Mouse (Mus musculus) limb, embryonic 13.5 days (tissue): Measurements from ENCODE around the gene Slc35a1. TPM values are rescaled to one million over a fixed set of nuclear protein-coding genes. Genes with fewer than 3 reads are reported as not detected.
A peak's percentile ranks its signal among the peaks of the same experiment; 100 is the strongest.

Source experiments
- ATAC-seq: fragments of 200-750 bp; cut with Nextera tagmentation; 2 replicates; pipeline ENCODE4 v1.8.0; 2017; ENCODE audit warnings: low read depth, moderate number of reproducible peaks, moderate TSS enrichment; ENCODE audit not compliant: low FRiP score
- H3K27ac ChIP-seq: fragments of 300-500 bp; sonication (generic); 2 replicates; pipeline ENCODE4 v1.5.1; 2015; ENCODE audit warnings: inconsistent platforms, mild to moderate bottlenecking, moderate library complexity
- H3K27me3 ChIP-seq: fragments of 300-500 bp; sonication (generic); 2 replicates; pipeline ENCODE4 v1.6.1; 2015; ENCODE audit warnings: mild to moderate bottlenecking, inconsistent platforms
- H3K36me3 ChIP-seq: fragments of 300-500 bp; sonication (generic); 2 replicates; pipeline ENCODE4 v1.6.1; 2015; ENCODE audit warnings: inconsistent platforms, mild to moderate bottlenecking, moderate library complexity
- H3K4me1 ChIP-seq: fragments of 300-500 bp; sonication (generic); 2 replicates; pipeline ENCODE4 v1.6.1; 2015; ENCODE audit warnings: inconsistent platforms
- H3K4me2 ChIP-seq: fragments of 300-500 bp; sonication (generic); replicated peaks from 2 replicates; pipeline ENCODE4 v1.6.1; 2015; ENCODE audit warnings: inconsistent platforms, mild to moderate bottlenecking, moderate library complexity
- H3K4me3 ChIP-seq: fragments of 300-500 bp; sonication (generic); 2 replicates; pipeline ENCODE4 v1.5.1; 2015; ENCODE audit warnings: moderate library complexity, mild to moderate bottlenecking, inconsistent platforms
- H3K9ac ChIP-seq: fragments of 300-500 bp; sonication (generic); 2 replicates; pipeline ENCODE4 v1.6.1; 2015; ENCODE audit warnings: mild to moderate bottlenecking, inconsistent platforms
- H3K9me3 ChIP-seq: fragments of 300-500 bp; sonication (generic); 2 replicates; pipeline ENCODE4 v1.6.1; 2016; ENCODE audit warnings: inconsistent platforms
- WGBS: fragments of 180-500 bp; shearing (Covaris S2); methylation state at CpG from one replicate; pipeline ENCODE4 v1.1.7; 2015; 5-methylcytosine and 5-hydroxymethylcytosine counted together
- polyA plus RNA-seq: library from polyadenylated mRNA; unstranded; fragments of >200 nt; fragmentation: Nextera tagmentation; extraction: Ambion mirVana; gene quantifications from 2 replicates; pipeline ENCODE4 v1.2.1, GENCODE M21; 2015

Gene Slc35a1
- polyA plus RNA-seq, 1 experiment from 2014 or later, result 58.0 TPM

DNA sequence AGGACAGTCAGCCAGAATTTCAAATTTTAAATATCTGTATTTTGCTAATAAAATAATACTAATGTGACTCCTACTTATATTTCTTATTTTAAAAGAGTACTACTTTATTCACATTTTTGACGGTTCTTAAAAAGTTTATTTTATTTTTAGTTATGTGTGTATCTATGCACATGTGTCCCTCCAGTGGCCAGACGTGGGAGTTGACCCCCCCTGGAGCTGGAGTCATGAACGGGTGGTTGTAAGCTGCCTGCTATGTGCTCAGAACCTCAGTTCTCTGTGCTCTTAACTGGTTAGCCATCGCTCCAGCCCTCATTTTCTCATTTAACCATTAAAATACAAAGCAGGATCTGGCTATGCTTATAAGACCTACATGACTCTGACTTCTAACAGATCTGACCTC, 15.8 kb upstream of the Slc35a1 start:
- H3K27ac ChIP-seq, result no peak overlapping the region
- no peak for ATAC-seq

DNA sequence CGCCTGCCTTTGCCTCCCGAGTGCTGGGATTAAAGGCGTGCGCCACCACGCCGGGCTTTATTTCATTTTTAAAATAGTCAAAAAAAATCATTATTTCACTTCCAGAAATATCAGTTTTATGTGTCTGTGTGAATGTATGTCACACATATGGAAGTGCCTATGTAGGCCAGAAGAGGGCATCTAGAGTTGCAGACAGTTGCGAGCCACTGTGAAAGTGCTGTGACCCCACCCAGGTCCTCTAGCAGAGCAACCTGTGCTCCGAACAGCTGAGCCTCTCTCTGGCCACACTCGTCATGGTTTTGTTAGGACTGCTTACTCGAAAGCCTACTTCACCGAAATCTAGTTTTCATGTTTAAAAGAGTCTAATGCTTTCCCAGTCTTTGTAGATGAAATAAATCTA, 15.0 kb upstream of the Slc35a1 start:
- Histone ChIP-seq H3K27ac (no peak overlapping the region), H3K36me3 (no peaks in the 10 kb centered on the region), H3K4me2 (no peak overlapping the region), H3K4me3 (no peak overlapping the region), H3K4me1 (no peaks in the 10 kb centered on the region), H3K9ac (no peak overlapping the region), H3K9me3 (peaks cover 2% of the 10 kb centered on the region; the same call in 1 of the 2 replicates), H3K27me3 (no peaks in the 10 kb centered on the region)
- no peak for ATAC-seq
- 98% methylated on average over 11 of the region's 11 CpGs for WGBS

More for the DNA sequence above, 15.8 kb upstream of the Slc35a1 start:
- no peak overlapping the region for H3K4me2 ChIP-seq
- no peaks in the 10 kb centered on the region for H3K27me3 ChIP-seq
- H3K9me3 ChIP-seq, result peaks cover 2% of the 10 kb centered on the region; the same call in 1 of the 2 replicates
- no peak overlapping the region for H3K4me3 ChIP-seq
- 56% methylated on average over 4 of the region's 4 CpGs for WGBS
- H3K36me3 ChIP-seq, result no peaks in the 10 kb centered on the region
- H3K4me1 ChIP-seq, result no peaks in the 10 kb centered on the region
- no peak overlapping the region for H3K9ac ChIP-seq

DNA sequence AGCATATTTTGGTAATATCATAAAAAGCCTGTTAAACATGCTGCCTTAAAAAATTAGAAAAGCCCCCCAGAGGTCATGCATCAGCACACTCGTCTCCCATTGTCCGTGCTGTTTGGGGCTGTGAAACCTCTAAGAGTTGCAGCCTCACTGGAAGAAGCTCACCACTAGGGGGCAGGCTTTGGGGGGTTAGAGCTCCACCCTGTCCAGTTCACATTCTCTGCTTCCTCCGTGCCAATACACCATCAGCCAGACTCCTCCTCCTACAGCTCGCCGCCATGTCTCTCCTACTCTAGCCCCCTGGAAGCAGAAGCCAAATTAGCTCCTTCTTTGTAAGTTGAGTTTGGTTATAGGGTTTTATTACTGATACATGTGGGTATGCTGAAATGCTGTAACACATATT, 14.3 kb upstream of the Slc35a1 start:
- Histone ChIP-seq H3K4me2 (no peak overlapping the region), H3K4me1 (no peaks in the 10 kb centered on the region), H3K4me3 (no peak overlapping the region), H3K9ac (no peak overlapping the region), H3K9me3 (peaks cover 2% of the 10 kb centered on the region; the same call in 1 of the 2 replicates), H3K36me3 (no peaks in the 10 kb centered on the region), H3K27ac (no peak overlapping the region), H3K27me3 (no peaks in the 10 kb centered on the region)
- WGBS, result 47% methylated on average over 5 of the region's 5 CpGs
- ATAC-seq, result no peak

DNA sequence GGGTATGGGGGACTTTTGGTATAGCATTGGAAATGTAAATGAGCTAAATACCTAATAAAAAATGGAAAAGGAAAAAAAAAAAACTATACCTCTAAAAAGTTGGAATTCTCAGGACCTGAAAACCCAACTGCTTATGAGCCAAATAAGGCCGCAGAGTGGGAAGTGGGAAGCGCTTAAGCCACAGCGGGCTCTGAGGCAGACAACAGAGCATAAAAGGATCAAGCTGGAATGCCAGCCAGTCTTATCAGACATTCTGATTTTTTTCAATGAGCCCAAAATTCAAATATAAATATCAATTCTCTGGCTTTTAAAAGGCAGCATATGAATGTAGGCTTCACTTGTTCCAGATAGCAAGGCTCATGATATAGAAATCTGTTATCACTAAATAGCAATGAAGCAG, 783 bp upstream of the Slc35a1 start:
- Histone ChIP-seq H3K9ac (no peak overlapping the region), H3K4me1 (peaks cover 22% of the 10 kb centered on the region), H3K4me3 (no peak overlapping the region; the same call in 1 of the 2 replicates), H3K27me3 (no peaks in the 10 kb centered on the region), H3K27ac (no peak overlapping the region), H3K36me3 (no peaks in the 10 kb centered on the region), H3K9me3 (no peaks in the 10 kb centered on the region), H3K4me2 (peak overlapping the region; percentile 59)
- 74% methylated on average over 3 of the region's 3 CpGs for WGBS
- ATAC-seq, result no peak

DNA sequence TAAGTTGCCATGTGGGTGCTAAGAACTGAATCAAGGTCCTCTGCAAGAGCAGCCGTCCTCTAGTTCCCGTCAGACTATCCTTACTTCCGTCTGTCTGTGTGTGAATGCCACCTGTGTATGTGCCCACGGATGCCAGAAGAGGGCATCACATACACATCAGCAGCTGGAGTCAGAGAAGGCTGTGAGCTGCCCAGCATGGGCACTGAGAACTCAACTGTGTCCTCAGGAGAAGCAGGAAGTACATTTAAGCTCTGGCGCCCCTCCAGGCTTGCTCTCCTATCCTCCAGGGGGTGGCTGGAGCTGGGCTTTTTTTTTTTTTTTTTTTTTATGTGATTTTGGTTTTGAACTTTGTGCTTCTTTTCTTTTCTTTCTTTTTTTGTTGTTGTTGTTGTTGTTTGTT, 6.7 kb downstream of the Slc35a1 start:
- Histone ChIP-seq H3K36me3 (peaks cover 18% of the 10 kb centered on the region), H3K4me2 (no peak overlapping the region), H3K4me1 (peaks cover 27% of the 10 kb centered on the region), H3K9me3 (no peaks in the 10 kb centered on the region), H3K4me3 (no peak overlapping the region), H3K27ac (no peak overlapping the region), H3K27me3 (no peaks in the 10 kb centered on the region), H3K9ac (no peak overlapping the region)
- WGBS, result 90% methylated on average over 5 of the region's 5 CpGs
- ATAC-seq, result no peak

DNA sequence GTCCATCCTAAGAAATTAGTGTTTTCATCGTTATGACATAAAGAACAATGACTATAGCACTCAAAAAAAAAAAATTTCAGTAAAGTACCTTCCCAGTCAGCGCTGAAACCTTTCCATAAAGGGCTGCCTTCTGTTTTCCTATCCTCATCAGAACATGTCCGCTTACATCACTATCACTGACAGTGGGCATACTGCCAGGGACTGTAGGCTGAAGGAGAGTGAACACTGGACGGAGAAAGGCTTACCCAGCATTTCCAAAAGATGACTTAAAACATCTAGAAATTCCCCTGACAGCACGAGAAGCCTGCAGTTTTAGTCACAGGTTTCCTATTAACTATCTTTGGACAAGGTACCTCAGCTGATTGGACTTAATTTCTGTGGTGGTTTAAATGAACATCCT, 13.5 kb downstream of the Slc35a1 start:
- no peak overlapping the region for H3K4me3 ChIP-seq
- H3K36me3 ChIP-seq, result peaks cover 41% of the 10 kb centered on the region
- no peaks in the 10 kb centered on the region for H3K9me3 ChIP-seq
- H3K4me2 ChIP-seq, result no peak overlapping the region
- no peak for ATAC-seq
- H3K27ac ChIP-seq, result no peak overlapping the region
- no peaks in the 10 kb centered on the region for H3K27me3 ChIP-seq
- WGBS, result 90% methylated on average over 5 of the region's 5 CpGs
- H3K4me1 ChIP-seq, result 0 out of 2 replicates have a peak, but pooled peaks cover 3% of the 10 kb centered on the region
- H3K9ac ChIP-seq, result no peak overlapping the region

DNA sequence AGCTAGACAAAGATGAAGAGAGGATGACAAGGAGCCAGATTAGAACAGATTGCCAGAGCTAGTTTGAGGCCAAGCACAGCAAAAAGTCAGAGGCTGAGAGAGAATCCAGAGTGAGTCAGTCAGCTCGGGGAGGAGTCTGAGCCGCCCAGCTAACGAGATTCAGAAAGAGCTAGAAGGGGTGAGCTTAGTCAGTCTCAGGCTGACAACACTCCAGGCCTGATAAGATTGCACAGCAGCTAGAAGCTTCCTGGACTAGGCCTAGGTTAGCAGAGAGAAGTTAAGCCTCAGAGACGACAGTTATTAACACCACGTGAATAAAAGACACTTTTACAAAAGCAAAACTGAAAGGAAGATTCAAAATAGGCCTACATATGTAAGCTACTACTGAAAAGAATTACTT, 19.3 kb downstream of the Slc35a1 start:
- Histone ChIP-seq H3K27me3 (no peaks in the 10 kb centered on the region), H3K36me3 (peaks cover 58% of the 10 kb centered on the region), H3K9me3 (no peaks in the 10 kb centered on the region), H3K9ac (no peak overlapping the region), H3K4me2 (no peak overlapping the region), H3K27ac (no peak overlapping the region), H3K4me1 (no peaks in the 10 kb centered on the region), H3K4me3 (no peak overlapping the region)
- WGBS, result 88% methylated on average over 5 of the region's 5 CpGs
- ATAC-seq, result no peak

DNA sequence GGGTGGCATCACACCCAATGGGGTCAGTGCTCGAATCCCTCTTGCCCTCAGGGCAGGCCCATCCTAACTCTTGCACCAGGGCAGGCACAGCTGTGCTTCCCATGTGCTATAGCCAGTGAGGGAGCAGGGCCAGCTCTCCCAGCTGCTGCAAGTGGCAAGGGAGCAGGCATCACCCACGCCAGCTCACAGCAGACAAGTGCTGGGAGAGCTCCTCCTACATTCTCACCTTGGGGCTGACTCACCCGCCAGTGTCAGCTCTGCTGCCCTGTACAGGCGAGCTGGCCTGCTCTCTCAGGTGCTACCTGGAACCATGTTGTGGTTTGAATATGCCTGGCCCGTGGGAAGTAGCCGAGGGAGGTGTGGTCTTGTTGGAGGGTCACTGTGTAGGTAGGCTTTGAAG, 25.3 kb downstream of the Slc35a1 start:
- no peak overlapping the region for H3K4me2 ChIP-seq
- H3K9ac ChIP-seq, result no peak overlapping the region
- no peaks in the 10 kb centered on the region for H3K9me3 ChIP-seq
- H3K4me1 ChIP-seq, result no peaks in the 10 kb centered on the region
- H3K4me3 ChIP-seq, result no peak overlapping the region
- peaks cover 85% of the 10 kb centered on the region for H3K36me3 ChIP-seq
- no peaks in the 10 kb centered on the region for H3K27me3 ChIP-seq
- no peak overlapping the region for H3K27ac ChIP-seq
- ATAC-seq, result no peak
- WGBS, result 84% methylated on average over 6 of the region's 6 CpGs

DNA sequence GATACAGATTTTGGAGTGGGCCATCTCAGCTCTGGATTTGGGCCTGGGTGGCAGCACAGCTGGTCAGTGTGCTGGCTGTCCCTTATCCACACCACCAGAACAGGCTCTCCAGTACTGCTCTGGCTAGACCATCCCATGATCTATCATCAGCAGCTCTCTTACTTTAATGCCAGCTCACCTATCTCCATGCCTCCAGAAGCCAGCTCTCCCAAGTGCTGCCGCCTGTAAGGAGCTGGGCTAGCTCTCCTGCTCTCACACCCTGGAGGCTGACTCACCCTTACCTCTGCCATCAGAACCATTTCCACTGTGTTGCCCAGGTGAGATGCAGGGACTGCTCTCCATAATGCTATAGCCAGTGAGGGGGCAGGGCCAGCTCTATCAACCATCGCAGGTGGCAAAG, 25.7 kb downstream of the Slc35a1 start:
- ATAC-seq, result no peak
- Histone ChIP-seq H3K4me1 (no peaks in the 10 kb centered on the region), H3K9me3 (no peaks in the 10 kb centered on the region), H3K27me3 (no peaks in the 10 kb centered on the region), H3K4me2 (no peak overlapping the region), H3K27ac (no peak overlapping the region), H3K9ac (no peak overlapping the region), H3K36me3 (peaks cover 85% of the 10 kb centered on the region), H3K4me3 (no peak overlapping the region)
- 86% methylated on average over 2 of the region's 2 CpGs for WGBS

DNA sequence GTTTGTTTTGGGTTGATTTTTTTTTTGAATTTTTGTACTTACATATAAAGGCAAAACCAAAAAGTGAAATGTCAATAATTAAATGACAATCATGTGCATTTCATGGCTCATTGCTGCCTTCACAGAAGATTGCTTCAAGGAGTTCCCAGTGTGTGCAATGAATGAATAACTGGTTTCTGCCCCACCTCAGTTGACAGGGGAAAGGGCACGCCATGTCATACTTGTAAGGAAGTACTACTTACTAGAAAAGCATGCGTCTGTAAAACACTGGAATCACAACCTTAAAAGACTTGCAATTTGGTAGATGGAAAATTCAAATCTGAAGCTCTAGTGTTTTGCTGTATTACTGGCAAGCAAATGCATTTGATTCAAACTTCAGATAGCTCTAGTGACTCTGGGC, 28.2 kb downstream of the Slc35a1 start:
- no peaks in the 10 kb centered on the region for H3K9me3 ChIP-seq
- ATAC-seq, result no peak
- no peak overlapping the region for H3K9ac ChIP-seq
- no peaks in the 10 kb centered on the region for H3K4me1 ChIP-seq
- H3K27me3 ChIP-seq, result no peaks in the 10 kb centered on the region
- H3K4me2 ChIP-seq, result no peak overlapping the region
- no peak overlapping the region for H3K27ac ChIP-seq
- no peak overlapping the region for H3K4me3 ChIP-seq
- WGBS, result 89% methylated on average over 2 of the region's 2 CpGs
- peaks cover 85% of the 10 kb centered on the region for H3K36me3 ChIP-seq

DNA sequence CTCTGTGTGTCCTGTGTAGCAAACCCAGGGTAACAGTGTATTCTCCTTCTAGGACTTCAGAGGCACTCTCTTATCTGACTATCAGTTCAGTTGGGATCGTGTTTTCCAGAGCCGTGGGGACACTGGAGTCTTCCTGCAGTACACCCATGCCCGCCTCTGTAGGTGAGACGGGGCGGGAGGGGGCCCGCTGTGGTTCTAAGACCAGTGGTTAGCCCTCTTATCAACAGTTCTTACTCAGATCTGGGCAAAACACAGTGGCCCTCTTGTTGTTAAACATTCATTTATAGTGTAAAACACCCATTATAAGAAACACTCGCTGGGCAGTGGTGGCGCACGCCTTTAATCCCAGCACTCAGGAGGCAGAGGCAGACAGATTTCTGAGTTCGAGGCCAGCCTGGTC, 31.1 kb downstream of the Slc35a1 start:
- ATAC-seq, result no peak
- WGBS, result 92% methylated on average over 10 of the region's 10 CpGs

DNA sequence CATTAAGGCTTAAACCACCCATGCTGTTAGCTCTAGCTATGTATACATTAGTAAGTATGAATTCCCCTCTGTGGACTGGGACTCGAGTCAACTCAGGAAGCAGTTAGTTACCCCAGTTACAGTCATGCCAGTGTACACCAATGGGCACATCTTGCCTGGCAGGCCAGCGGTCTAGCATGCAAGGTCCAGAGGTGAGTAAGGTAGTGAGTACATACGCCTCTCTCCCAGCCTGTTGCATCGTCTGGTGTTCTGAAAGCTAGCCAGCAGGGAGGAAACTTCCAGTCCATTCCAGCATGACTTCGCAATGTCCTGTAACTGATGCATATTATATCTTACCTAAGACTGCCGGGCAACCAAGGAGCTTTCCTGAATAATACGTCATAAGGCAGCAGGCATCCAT, 34.1 kb downstream of the Slc35a1 start:
- no peaks in the 10 kb centered on the region for H3K4me1 ChIP-seq
- no peak overlapping the region for H3K4me3 ChIP-seq
- ATAC-seq, result no peak
- 94% methylated on average over 7 of the region's 7 CpGs for WGBS
- H3K36me3 ChIP-seq, result peaks cover 61% of the 10 kb centered on the region
- H3K9me3 ChIP-seq, result no peaks in the 10 kb centered on the region
- H3K4me2 ChIP-seq, result no peak overlapping the region
- H3K27ac ChIP-seq, result no peak overlapping the region
- no peaks in the 10 kb centered on the region for H3K27me3 ChIP-seq
- no peak overlapping the region for H3K9ac ChIP-seq

More for the DNA sequence above, 31.1 kb downstream of the Slc35a1 start:
- Histone ChIP-seq H3K27me3 (no peaks in the 10 kb centered on the region), H3K4me3 (no peak overlapping the region), H3K9me3 (no peaks in the 10 kb centered on the region), H3K27ac (no peak overlapping the region), H3K36me3 (peaks cover 79% of the 10 kb centered on the region), H3K4me1 (no peaks in the 10 kb centered on the region), H3K4me2 (no peak overlapping the region), H3K9ac (no peak overlapping the region)

DNA sequence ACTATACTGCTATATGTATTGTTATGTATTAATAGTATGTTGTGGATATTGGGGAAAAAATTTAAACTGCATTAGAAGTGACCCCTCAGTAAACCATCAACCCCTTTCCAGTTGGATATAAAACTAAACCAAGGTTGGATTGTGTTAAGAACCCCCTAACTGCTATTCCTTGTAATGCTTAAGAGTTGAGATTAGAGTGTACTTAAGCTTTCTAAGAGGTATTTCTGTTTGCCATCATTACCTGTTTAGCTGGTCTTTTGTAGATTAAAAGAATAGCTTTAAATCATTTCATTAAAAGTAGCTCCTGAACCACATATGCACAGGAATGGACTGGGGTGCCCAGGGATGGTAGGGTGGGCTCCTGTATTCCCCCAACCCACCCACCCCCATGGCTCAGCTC, 42.5 kb downstream of the Slc35a1 start:
- no peak overlapping the region for H3K9ac ChIP-seq
- no peak overlapping the region for H3K4me2 ChIP-seq
- no peak overlapping the region for H3K27ac ChIP-seq
- H3K9me3 ChIP-seq, result no peaks in the 10 kb centered on the region
- H3K27me3 ChIP-seq, result no peaks in the 10 kb centered on the region
- no peak for ATAC-seq
- H3K4me1 ChIP-seq, result no peaks in the 10 kb centered on the region
- H3K36me3 ChIP-seq, result peaks cover 56% of the 10 kb centered on the region
- no peak overlapping the region for H3K4me3 ChIP-seq
